Mouse (Mus musculus) forebrain, embryonic 16.5 days (tissue): ENCODE results near the gene Csmd2. TPM values are rescaled to one million over a fixed set of nuclear protein-coding genes. Genes with fewer than 3 reads are reported as not detected.

Source experiments
- polyA plus RNA-seq: library from polyadenylated mRNA; unstranded; fragments of >200 nt; fragmentation: Nextera tagmentation; extraction: Ambion mirVana; gene quantifications from 2 replicates; pipeline ENCODE4 v1.2.1, GENCODE M21; 2015

Gene Csmd2
- polyA plus RNA-seq, 1 experiment from 2014 or later = 11.2 TPM

Other genes with a start within 250 kb of the Csmd2 start
- 0.37 and 0.58 TPM in 2 replicates for gene CK137956, start 16.9 kb upstream of the Csmd2 start, polyA plus RNA-seq